Mouse (Mus musculus) frontal cortex, postnatal 25 days (tissue): ENCODE data around the gene Gm5617.
"Not testable (repeated sequence)": the region's sequence is repeated elsewhere in the genome, so short reads cannot be mapped to it uniquely, and the experiment has no call there.

Experiments used
- DNase-seq, 2 experiments: peaks; one replicate each; pipeline ENCODE4 v3.0.0; 2022; ENCODE audit warnings: low spot score in 2 of 2

Gm5617 gene

GRCm38 (mm10) chr9:48494817-48495547 is at the start of gene Gm5617, which contains the start of gene Rbm7:
Gm5617 (plus strand) TSS chr9:48495442.
Rbm7 (minus strand) TSS chr9:48495299.
- DNase-seq = peak; percentile 88 to 89

GRCm38 (mm10) chr9:48447783-48448209 is 47.4 kb upstream of the Gm5617 start:
- no peak for DNase-seq

- no peak for DNase-seq
Observed at GRCm38 (mm10) chr9:48450066-48450465, 45.2 kb upstream of the Gm5617 start.

- no peak for DNase-seq
Observed at GRCm38 (mm10) chr9:48455961-48456360, 39.3 kb upstream of the Gm5617 start.

GRCm38 (mm10) chr9:48458879-48459278 is 36.4 kb upstream of the Gm5617 start:
- no peak for DNase-seq

GRCm38 (mm10) chr9:48459391-48459790 is 35.9 kb upstream of the Gm5617 start:
- no peak for DNase-seq

- DNase-seq = no peak
Observed at GRCm38 (mm10) chr9:48460720-48461119, 34.5 kb upstream of the Gm5617 start.

GRCm38 (mm10) chr9:48461545-48461944 is 33.7 kb upstream of the Gm5617 start:
- DNase-seq = no peak

- no peak for DNase-seq
Observed at GRCm38 (mm10) chr9:48465671-48466070, 29.6 kb upstream of the Gm5617 start.

GRCm38 (mm10) chr9:48466804-48467203 is 28.4 kb upstream of the Gm5617 start:
- peak; percentile 42 to 50 for DNase-seq

GRCm38 (mm10) chr9:48467471-48467870 is 27.8 kb upstream of the Gm5617 start:
- DNase-seq = not testable (repeated sequence)

- DNase-seq = no peak
Observed at GRCm38 (mm10) chr9:48472441-48473025, 22.7 kb upstream of the Gm5617 start.

- DNase-seq = no peak
Observed at GRCm38 (mm10) chr9:48473131-48473530, 22.1 kb upstream of the Gm5617 start.

- no peak for DNase-seq
Observed at GRCm38 (mm10) chr9:48474367-48474766, 20.9 kb upstream of the Gm5617 start.

- no peak for DNase-seq
Observed at GRCm38 (mm10) chr9:48476236-48477165, 18.7 kb upstream of the Gm5617 start.

- no peak for DNase-seq
Observed at GRCm38 (mm10) chr9:48478808-48479207, 16.4 kb upstream of the Gm5617 start.

- no peak for DNase-seq
Observed at GRCm38 (mm10) chr9:48479838-48480410, 15.3 kb upstream of the Gm5617 start.

- peak; percentile 82 to 89 for DNase-seq
Observed at GRCm38 (mm10) chr9:48480411-48481213, 14.6 kb upstream of the Gm5617 start, which contains the start of gene Rexo2. Rexo2 (minus strand) TSS chr9:48480623.

- DNase-seq = no peak
Observed at GRCm38 (mm10) chr9:48481214-48482134, 13.8 kb upstream of the Gm5617 start.

GRCm38 (mm10) chr9:48495548-48495932 is 298 bp downstream of the Gm5617 start:
- no peak for DNase-seq
